Mouse (Mus musculus): ENCODE results near the gene Cmc2.

DNA sequence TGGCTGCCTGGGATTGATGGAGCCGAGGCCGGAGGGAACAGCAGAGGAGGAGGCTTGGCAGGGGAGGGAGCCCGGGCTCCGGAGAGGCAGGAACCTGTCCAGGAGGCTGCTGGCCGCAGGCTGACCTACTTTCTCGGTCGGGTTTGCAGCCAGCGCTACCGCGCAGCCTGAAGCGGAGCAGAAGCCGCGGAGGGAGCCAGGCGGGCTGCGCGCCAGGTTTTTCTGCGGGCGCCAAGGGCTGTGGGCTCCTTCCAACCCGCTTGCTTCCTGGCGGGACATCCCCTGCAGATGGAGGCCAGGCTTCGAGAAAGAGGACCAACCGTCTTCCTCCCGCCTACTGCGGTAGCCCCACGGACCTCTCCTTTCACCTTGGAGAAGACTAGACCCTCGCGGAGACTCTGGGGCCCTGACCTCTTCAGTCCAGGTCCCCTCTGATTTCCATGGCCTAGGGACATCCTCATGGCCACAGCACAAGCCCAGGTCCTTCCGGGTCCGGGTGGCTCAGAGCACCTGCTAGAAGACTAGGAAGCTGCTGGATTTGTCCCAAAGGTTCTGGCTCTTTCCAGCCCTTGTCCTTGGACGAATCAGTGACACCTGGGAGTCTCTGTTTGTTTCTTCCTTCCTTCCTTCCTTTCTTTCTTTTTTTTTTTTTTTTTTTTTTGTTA lies 57.8 kb downstream of the Cmc2 start:
- TF ChIP-seq NANOG (IDR thresholded peaks at IDR 0.05; ENCODE audit: borderline replicate concordance, low read length) (no peak), CTCF (conservative IDR thresholded peaks at IDR 0.05; ENCODE audit: low read length) (no peak), POU5F1 (IDR thresholded peaks at IDR 0.05; ENCODE audit: borderline replicate concordance, low read length) (no peak)
